ENCODE assay signal across 7 mouse cellular contexts in the genomic region with DNA sequence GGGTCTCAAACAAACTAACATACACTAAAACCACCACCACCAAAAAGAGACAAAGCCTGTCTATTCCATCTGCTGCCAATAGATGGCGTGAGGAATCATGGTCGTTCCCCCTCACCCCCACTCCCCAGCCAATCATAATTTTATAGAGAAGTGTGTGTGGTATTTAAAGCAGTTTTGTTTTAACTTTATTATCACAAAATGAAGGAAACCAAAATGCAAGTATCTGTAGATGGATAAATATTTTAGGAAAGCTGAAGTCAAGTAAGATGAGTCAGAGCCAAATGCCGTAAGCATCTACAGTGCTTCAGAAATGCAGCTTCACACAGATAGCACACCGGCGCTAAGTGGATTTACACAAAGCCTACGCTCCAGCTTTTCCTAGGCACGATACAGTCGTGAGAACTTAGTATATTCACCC.
DNase-seq lines count a peak whose midpoint lies in the region; ATAC-seq and TF ChIP-seq lines count a peak whose summit lies in the region.

No protein-coding gene starts in this region.

- H3K27me3 ChIP-seq in liver, embryonic 14.5 days (ENCODE audit: control insufficient read depth, insufficient read depth, low read length): no peaks in the 10 kb centered on the region; the same call in 1 of the 2 replicates
- H3K27me3 ChIP-seq in liver, embryonic 11.5 days (replicated peaks; ENCODE audit: control insufficient read depth, insufficient read depth, low read length): peaks cover 11% of the 10 kb centered on the region
- H3K27me3 ChIP-seq in hindbrain, embryonic 16.5 days (replicated peaks; ENCODE audit: control insufficient read depth, insufficient read depth, low read length): 0 out of 2 replicates have a peak, but pooled peaks cover 2% of the 10 kb centered on the region
- no peaks in the 10 kb centered on the region for H3K27me3 ChIP-seq in neural tube, embryonic 14.5 days (ENCODE audit: control insufficient read depth, insufficient read depth, low read length)

- H3K36me3 ChIP-seq in liver, embryonic 14.5 days (replicated peaks; ENCODE audit: control insufficient read depth, insufficient read depth, low read depth): no peaks in the 10 kb centered on the region
- H3K36me3 ChIP-seq in liver, embryonic 11.5 days (ENCODE audit: control insufficient read depth, insufficient read depth, low read length): no peaks in the 10 kb centered on the region
- H3K36me3 ChIP-seq in hindbrain, embryonic 16.5 days (ENCODE audit: control insufficient read depth, insufficient read depth, low read length): no peaks in the 10 kb centered on the region
- no peaks in the 10 kb centered on the region for H3K36me3 ChIP-seq in neural tube, embryonic 14.5 days (ENCODE audit: control insufficient read depth, insufficient read depth, low read length)

- DNase-seq in liver, embryonic 14.5 days (ENCODE audit: low read depth in 3 of 3, low spot score in 3 of 3): no peak
- DNase-seq in liver, embryonic 11.5 days (ENCODE audit: low spot score): no peak
- DNase-seq in ZHBTc4 (ENCODE audit: low read depth, low spot score): peak; percentile 25
- DNase-seq in embryo, embryonic 9.5 days (ENCODE audit: extremely low spot score): peak; percentile 39

- no peak overlapping the region for H3K9ac ChIP-seq in liver, embryonic 14.5 days (replicated peaks)
- no peak overlapping the region for H3K9ac ChIP-seq in liver, embryonic 11.5 days (ENCODE audit: low read depth, low read length)
- H3K9ac ChIP-seq in hindbrain, embryonic 16.5 days (ENCODE audit: low read depth, low read length): no peak overlapping the region
- H3K9ac ChIP-seq in neural tube, embryonic 14.5 days (replicated peaks; ENCODE audit: low read depth, low read length): 0 out of 2 replicates have a peak overlapping the region, but pooled peaks have one; percentile 54

- H3K4me3 ChIP-seq in liver, embryonic 14.5 days (ENCODE audit: insufficient read depth in 1 of 2, low read depth in 2 of 2, low read length in 2 of 2): no peak overlapping the region
- H3K4me3 ChIP-seq in liver, embryonic 11.5 days (ENCODE audit: low read depth, low read length): no peak overlapping the region
- H3K4me3 ChIP-seq in hindbrain, embryonic 16.5 days (ENCODE audit: low read length): no peak overlapping the region
- no peak overlapping the region for H3K4me3 ChIP-seq in neural tube, embryonic 14.5 days (ENCODE audit: low read depth, low read length)

- no peaks in the 10 kb centered on the region for H3K9me3 ChIP-seq in liver, embryonic 14.5 days (ENCODE audit: control insufficient read depth, low read length)
- H3K9me3 ChIP-seq in liver, embryonic 11.5 days (ENCODE audit: control insufficient read depth, low read length): no peaks in the 10 kb centered on the region
- H3K9me3 ChIP-seq in hindbrain, embryonic 16.5 days (ENCODE audit: control insufficient read depth, low read length): no peaks in the 10 kb centered on the region
- no peaks in the 10 kb centered on the region for H3K9me3 ChIP-seq in neural tube, embryonic 14.5 days (ENCODE audit: control insufficient read depth, low read length)

- no peaks in the 10 kb centered on the region for H3K4me1 ChIP-seq in liver, embryonic 14.5 days (replicated peaks; ENCODE audit: control insufficient read depth in 2 of 2, insufficient read depth in 2 of 2, low read length in 1 of 2)
- no peaks in the 10 kb centered on the region for H3K4me1 ChIP-seq in liver, embryonic 11.5 days (replicated peaks; ENCODE audit: control insufficient read depth, insufficient read depth, low read length)
- peaks cover 13% of the 10 kb centered on the region for H3K4me1 ChIP-seq in hindbrain, embryonic 16.5 days (ENCODE audit: control insufficient read depth, insufficient read depth, low read depth, low read length)
- peaks cover 13% of the 10 kb centered on the region; the same call in 1 of the 2 replicates for H3K4me1 ChIP-seq in neural tube, embryonic 14.5 days (ENCODE audit: control insufficient read depth, insufficient read depth, low read length)

- H3K27ac ChIP-seq in liver, embryonic 14.5 days: no peak overlapping the region
- H3K27ac ChIP-seq in liver, embryonic 11.5 days (ENCODE audit: low read depth, low read length): no peak overlapping the region
- H3K27ac ChIP-seq in hindbrain, embryonic 16.5 days (ENCODE audit: low read depth, low read length): peak overlapping the region; percentile 86
- H3K27ac ChIP-seq in neural tube, embryonic 14.5 days (ENCODE audit: low read depth, low read length): peak overlapping the region; percentile 83

- no peak for ATAC-seq in liver, embryonic 14.5 days (ENCODE audit: insufficient read depth)
- no peak for ATAC-seq in liver, embryonic 11.5 days (replicated peaks; ENCODE audit: low FRiP score)
- 0 out of 2 replicates have a peak, but pooled peaks have one; percentile 27 for ATAC-seq in hindbrain, embryonic 16.5 days
- ATAC-seq in neural tube, embryonic 14.5 days (ENCODE audit: low read depth): no peak
- no peak for ATAC-seq in erythroid progenitor cell, adult 5-6 weeks (replicated peaks; ENCODE audit: low FRiP score, poor library complexity, severe bottlenecking)

- TF ChIP-seq EP300 in liver, embryonic 14.5 days (IDR thresholded peaks at IDR 0.05; ENCODE audit: low read depth): no peak

- H3K4me2 ChIP-seq in liver, embryonic 14.5 days (ENCODE audit: low read depth): no peak overlapping the region
- H3K4me2 ChIP-seq in liver, embryonic 11.5 days: no peak overlapping the region
- H3K4me2 ChIP-seq in hindbrain, embryonic 16.5 days (ENCODE audit: low read length): peak overlapping the region; percentile 72
- H3K4me2 ChIP-seq in neural tube, embryonic 14.5 days (ENCODE audit: low read depth, low read length): no peak overlapping the region; the same call in 1 of the 2 replicates

- peak; percentile 48 for TF ChIP-seq CTCF in liver, embryonic 14.5 days (IDR thresholded peaks at IDR 0.05; ENCODE audit: low read depth)

- WGBS in liver, embryonic 14.5 days (ENCODE audit: insufficient replicate concordance): 25% methylated on average over 8 of the region's 8 CpGs
- WGBS in liver, embryonic 11.5 days: 32% methylated on average over 8 of the region's 8 CpGs
- WGBS in hindbrain, embryonic 16.5 days: 18% methylated on average over 8 of the region's 8 CpGs
- 24% methylated on average over 8 of the region's 8 CpGs for WGBS in neural tube, embryonic 14.5 days

Comparison
In these comparisons a context has a peak if more than half of its experiments do, and no peak if none do; other contexts are left out.
1. DNase-seq: peak in ZHBTc4 (single experiment) and embryo, embryonic 9.5 days (single experiment); none in liver, embryonic 14.5 days (0 of 3) and liver, embryonic 11.5 days (single experiment).
2. H3K27ac ChIP-seq: peak in hindbrain, embryonic 16.5 days (single experiment) and neural tube, embryonic 14.5 days (single experiment); none in liver, embryonic 14.5 days (single experiment) and liver, embryonic 11.5 days (single experiment).